Mouse (Mus musculus) lung, postnatal 4 days (tissue): ENCODE data around the gene Acadvl.

Experiments
- DNase-seq, 2 experiments: peaks; one replicate each; pipeline ENCODE4 v3.0.0; 2021

Gene Acadvl

DNA sequence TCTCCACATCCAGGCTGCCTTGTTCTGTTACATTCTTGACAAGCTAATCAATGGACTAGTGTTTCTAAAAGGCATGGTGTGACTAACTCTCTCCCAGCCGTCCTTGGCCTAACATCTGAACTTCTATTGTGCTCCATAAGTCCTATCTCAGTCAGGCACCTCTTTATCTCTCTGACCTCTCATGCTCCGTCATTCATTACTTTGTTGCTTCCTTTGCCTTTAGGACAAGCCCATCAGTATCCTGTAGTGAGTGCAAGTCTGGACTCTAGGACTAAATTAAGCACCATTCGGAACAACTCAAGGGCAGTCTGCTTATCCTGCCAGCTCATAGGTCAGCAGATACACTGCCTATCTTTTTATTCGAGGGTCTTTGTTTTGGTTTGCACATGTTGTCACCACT is 38.9 kb downstream of the Acadvl start:
- DNase-seq, result no peak

DNA sequence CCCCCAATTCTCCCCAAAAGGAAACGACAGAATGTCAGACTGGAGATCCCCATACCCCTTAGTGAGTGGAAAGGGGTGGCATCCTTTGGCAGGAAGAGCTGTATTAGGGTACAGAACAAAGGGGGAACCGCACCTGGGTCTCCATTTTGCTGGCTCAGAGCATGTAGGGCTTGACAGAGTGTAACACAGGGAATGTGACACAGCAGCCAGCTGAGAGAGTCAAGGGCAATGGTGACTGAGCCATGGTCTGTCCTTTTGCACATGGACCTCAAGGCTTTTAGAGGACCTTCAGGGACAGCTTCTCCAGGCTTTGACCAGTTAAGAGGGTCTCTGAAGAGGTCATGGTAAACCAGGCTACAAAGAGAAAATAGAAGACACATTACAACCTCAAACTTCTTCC is 40.3 kb downstream of the Acadvl start:
- DNase-seq, result no peak

DNA sequence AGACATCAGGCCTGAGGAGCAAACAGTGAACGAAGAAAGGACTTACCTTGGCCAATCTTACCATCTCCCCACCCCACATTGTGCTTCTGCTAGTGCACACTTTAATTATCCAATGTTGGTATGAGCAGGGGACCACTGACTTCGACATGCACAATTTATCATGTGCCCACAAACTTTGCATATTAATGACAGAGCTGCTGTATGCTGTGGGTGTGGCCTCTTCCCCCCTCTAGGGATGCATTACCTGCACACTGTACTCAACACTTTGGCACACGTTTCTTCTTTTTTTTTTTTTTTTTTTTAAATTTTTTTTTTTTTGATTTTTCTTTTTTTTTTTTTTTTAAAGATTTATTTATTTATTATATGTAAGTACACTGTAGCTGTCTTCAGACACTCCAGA is 44.4 kb downstream of the Acadvl start:
- no peak for DNase-seq

DNA sequence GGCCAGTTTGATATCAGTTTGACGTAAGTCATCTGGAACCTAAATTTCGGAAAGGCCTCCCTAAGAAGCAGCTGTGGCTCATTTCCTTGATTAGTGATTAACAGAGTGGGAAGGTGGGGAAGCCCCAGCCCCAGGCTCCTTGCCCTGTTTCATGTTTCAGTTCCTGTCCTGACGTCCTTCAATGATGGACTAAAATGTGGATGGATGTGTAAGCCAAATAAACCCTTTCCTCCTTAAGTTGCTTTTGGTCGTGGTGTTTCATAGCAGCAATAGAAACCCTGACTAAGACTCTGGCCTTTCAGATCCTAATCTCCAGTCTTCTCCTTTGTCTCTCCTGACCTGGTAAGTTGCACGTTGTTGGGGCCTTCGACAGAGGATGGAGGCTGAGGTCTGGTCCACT is 45.0 kb downstream of the Acadvl start:
- no peak for DNase-seq

DNA sequence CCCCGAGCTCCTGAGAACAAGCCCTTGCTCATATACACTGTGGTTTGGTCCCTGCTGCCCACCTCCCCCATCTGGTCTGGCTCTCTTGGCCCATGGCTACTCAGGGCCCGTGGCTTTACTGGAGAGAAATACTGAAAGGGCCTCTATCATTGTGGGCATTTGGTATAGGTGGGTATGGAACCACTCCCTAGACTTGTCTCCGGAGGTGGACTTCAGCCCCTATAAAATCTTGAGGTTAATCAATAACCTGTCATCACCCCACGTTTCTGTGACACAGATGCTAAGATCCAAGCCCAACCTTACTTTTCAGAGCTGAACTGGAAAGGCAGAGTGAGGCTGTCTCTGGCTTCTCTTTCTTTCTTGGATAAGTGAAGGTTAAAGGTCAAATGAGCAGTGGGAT is 46.4 kb downstream of the Acadvl start:
- no peak for DNase-seq

DNA sequence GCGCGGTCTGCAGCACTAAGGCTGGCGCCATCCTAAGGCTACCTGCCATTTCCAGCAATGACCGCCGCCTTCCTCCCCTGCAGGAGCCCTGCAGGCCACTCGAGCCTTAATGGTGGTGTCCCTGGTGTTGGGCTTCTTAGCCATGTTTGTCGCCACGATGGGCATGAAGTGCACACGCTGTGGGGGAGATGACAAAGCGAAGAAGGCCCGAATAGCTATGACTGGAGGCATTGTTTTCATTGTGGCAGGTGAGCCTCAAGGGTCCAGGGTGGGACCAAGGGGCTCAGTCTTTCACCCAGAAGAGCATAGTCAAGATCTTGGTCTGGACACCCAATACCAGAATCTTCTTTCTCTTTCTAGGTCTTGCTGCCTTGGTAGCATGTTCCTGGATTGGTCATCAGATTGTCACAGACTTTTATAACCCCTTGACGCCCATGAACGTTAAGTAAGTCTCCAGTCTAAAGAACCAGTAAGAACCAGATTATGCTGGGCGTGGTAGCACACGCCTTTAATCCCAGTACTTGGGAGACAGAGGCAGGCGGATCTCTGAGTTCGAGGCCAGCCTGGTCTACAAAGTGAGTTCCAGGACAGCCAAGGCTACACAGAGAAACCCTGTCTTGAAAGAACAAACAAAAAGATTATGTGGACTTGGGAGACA is 48.2 kb downstream of the Acadvl start:
- no peak for DNase-seq

DNA sequence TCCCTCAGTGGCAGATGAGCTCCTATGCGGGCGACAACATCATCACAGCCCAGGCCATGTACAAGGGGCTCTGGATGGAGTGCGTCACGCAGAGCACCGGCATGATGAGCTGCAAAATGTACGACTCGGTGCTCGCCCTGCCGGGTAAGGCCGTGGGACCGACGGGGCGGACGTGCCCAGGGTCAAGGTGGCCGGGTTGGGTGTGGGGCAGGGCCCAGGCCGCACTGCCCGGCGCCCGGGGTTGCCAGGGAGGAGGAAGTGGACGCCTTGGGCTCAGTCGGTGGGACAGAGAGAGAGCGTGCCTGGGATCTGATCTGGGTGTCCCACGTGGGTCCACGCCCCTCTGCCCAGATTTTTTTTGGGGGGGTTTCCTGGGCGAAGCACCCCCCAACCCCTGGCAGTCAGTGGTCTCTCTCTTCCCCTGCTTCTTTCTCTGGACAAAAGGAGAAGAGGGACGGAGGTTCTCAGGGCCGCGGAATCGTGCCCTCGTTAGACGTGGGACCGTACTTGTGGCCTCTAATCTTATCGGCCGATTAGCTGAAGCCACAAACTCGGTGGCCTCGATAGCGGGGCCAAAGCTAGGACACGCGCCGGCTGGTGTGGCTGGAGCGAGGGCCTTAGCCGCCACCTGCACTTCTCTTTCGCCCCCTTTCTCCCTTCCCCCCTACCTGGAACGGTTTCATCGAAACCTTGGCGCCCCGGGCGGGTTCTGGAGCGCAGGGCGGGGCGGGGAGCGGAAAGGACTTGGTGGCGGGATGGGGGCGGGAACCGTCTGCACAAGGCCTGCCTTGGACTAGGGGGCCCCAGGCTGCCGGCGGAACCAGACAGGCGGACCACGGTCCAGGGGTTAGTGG is 49.0 kb downstream of the Acadvl start:
- peak; percentile 66 to 75 for DNase-seq

DNA sequence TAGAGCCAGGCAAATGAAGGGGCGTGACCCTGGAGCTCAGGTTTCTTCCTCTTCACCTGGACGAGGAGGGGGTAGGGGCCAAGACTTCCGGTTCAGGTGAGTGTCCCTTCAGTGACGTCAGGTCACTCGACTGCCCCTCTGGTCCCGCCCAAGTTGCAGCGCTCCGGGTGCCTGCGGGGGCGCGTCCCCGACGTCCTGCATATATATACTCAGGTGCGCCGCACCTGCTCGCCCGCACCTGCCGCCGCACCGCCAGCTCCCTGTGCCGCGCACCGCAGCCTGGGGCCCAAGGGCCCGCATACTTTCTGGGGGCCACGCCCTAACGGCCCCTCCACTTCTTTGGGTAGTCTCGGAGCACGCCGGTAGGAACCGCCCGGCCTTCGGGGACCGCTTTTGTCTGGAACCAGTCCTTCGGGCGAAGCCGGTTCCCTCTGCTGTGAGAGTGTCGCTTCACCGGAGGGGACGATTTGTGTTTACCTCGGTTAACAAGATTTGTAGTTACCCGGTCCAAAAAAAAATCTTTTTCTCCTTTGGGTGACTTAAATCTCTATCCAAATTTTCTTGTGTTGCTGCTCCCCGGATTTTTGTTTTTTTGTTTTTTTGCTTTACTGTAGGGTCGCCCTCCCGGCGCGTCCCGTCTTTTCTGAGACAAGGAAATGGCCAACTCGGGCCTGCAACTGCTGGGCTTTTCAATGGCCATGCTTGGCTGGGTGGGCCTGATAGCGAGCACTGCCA is 49.8 kb downstream of the Acadvl start:
- DNase-seq, result peak; percentile 83 to 91

DNA sequence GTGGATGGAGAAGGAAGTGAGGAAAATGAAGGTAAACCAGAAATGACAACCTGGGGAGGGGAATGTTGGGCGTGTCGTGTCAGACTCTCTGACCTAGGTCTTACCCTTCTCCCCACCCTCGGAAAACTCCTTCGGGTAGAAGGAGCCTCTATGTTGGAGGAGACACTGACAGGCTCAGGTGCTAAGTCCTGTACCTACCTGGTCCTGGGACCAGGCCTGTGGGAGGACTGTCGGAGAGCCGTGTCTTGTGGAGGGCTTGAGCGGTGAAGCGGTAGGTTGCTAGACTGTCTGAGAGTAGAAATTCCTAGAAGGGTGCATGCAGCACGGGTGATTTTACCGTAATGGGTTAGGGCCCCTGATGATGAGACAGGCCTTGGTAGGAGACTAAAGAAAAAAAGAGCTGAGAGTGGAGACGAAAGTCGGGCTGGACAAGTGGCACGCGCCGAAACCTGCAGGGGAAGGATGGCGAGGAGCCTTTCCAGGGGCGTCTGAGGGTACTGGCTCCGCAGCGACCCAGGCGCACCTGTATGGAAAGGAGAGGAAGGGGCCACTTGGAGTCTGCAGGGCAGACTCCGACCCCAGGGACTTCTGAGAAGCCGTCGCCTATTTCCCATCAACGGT is 50.5 kb downstream of the Acadvl start, which contains the start of gene Cldn7:
Cldn7 (plus strand) TSS at position 130 of the 621 bp plus-strand sequence.
- DNase-seq, result no peak

DNA sequence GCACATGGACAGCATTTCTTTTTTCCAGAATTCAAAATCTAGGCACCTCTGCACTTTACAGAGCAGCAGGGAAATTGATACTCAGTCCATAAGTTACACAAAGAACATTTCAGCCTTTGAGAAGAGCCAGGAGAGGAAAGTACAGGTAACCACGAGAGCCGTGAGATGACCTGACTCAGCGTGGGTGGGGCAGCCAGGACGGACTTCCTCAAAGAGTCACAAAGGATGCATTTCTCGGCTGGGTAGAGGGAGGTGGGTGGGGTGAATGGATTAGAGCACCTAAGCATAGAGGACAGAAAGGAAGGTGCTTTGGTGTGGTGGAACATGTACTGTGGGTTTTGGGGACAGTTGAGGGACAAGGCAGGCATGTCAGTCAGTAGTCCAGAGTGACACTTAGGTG is 53.4 kb downstream of the Acadvl start:
- DNase-seq, result no peak

DNA sequence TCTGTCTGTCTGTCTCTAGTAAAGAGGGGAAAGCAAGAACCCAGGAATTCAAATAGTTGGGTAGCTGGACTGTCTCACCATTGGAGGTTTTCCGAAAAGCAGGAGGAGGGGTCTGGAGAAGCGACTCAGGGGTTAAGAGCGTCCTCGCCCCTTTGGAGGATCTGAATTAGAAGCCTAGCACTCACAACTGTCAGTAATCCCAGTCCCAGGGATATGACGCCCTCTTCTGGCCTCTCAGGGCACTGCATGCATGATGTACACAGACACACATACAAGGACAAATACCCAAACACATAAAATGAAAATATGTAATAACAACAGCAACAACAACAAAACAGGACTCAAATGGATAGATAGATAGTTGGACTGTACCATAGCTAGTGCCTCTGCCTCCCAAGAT is 54.6 kb downstream of the Acadvl start:
- DNase-seq, result no peak
